Comparison of ENCODE assay signal across 25 mouse cellular contexts in genomic region chrX:167783526-167783925, GRCm38 (mm10).
DNase-seq lines count a peak whose midpoint lies in the region; ATAC-seq and TF ChIP-seq lines count a peak whose summit lies in the region.
"Had no signal": no experiment of that assay in that cellular context is flagged by ENCODE, and none has a peak within 500 bp of the region (broad histone marks: within the 10 kb centered on the region; RNA-seq: fewer than 3 reads in every experiment).

No protein-coding gene starts in this region.

- no peaks in the 10 kb centered on the region for H3K4me1 ChIP-seq in midbrain, embryonic 14.5 days (ENCODE audit: control insufficient read depth, insufficient read depth, low read length)
- no peaks in the 10 kb centered on the region for H3K4me1 ChIP-seq in neural tube, embryonic 15.5 days
- H3K4me1 ChIP-seq in heart, embryonic 10.5 days = no peaks in the 10 kb centered on the region
- no peaks in the 10 kb centered on the region for H3K4me1 ChIP-seq in thymus, adult 2 months (replicated peaks; ENCODE audit: control insufficient read depth, insufficient read depth, low read length)

- H3K9ac ChIP-seq in midbrain, embryonic 14.5 days (replicated peaks; ENCODE audit: low read length) = no peak overlapping the region
- H3K9ac ChIP-seq in neural tube, embryonic 15.5 days (replicated peaks) = no peak overlapping the region

- H3K27ac ChIP-seq in midbrain, embryonic 14.5 days (replicated peaks; ENCODE audit: low read depth, low read length) = no peak overlapping the region
- no peak overlapping the region for H3K27ac ChIP-seq in neural tube, embryonic 15.5 days (replicated peaks)
- H3K27ac ChIP-seq in heart, embryonic 10.5 days = no peak overlapping the region
- H3K27ac ChIP-seq in thymus, adult 2 months (ENCODE audit: control insufficient read depth, insufficient read depth, low read length) = no peak overlapping the region

- no peaks in the 10 kb centered on the region for H3K36me3 ChIP-seq in midbrain, embryonic 14.5 days (ENCODE audit: control insufficient read depth, insufficient read depth, low read length)
- no peaks in the 10 kb centered on the region for H3K36me3 ChIP-seq in neural tube, embryonic 15.5 days
- no peaks in the 10 kb centered on the region for H3K36me3 ChIP-seq in heart, embryonic 10.5 days
- H3K36me3 ChIP-seq in thymus, adult 2 months (ENCODE audit: control insufficient read depth, insufficient read depth, low read length) = no peaks in the 10 kb centered on the region
- H3K36me3 ChIP-seq: G1E had no signal

- TF ChIP-seq CTCF in Patski (IDR thresholded peaks at IDR 0.05) = no peak
- TF ChIP-seq CTCF in thymus, adult 2 months (IDR thresholded peaks at IDR 0.05; ENCODE audit: borderline replicate concordance, control insufficient read depth, extremely low read depth, insufficient read depth, low read length, poor library complexity) = no peak

- POLR2A ChIA-PET in Patski (lab: Charles Lee) = no interaction called here

- DNase-seq in 3134 (ENCODE audit: extremely low read depth, insufficient read length, low spot score) = peak; percentile 3
- peak; percentile 65 for DNase-seq in 3T3-L1 (ENCODE audit: low read depth, low spot score)
- peak; percentile 55 for DNase-seq in Muller cell, postnatal 12 days (ENCODE audit: inconsistent ontology term)
- peak; percentile 13 for DNase-seq in Patski (ENCODE audit: low read depth, low spot score)
- DNase-seq in midbrain, embryonic 14.5 days = no peak
- DNase-seq in heart, embryonic 10.5 days (ENCODE audit: low spot score) = no peak
- DNase-seq in thymus, adult 2 months = no peak
- DNase-seq: adrenal gland, adult 2 months; adrenal gland, adult 8-10 months; adrenal gland, postnatal 10 days; adrenal gland, postnatal 14 days; adrenal gland, postnatal 25 days; adrenal gland, postnatal 36 days; B cell, adult 2 months; cerebellum, adult 11 months; cerebellum, adult 11-12 months; cerebellum, adult 18-20 months; cerebellum, adult 2 months; cerebellum, adult 8-10 months; cerebellum, adult 9-10 months had no signal

- CTCF ChIA-PET in Patski (lab: Charles Lee) = interaction anchor here (1.4 kb wide), 1 partner anchor 31 kb away, joined by 3 read pairs; no protein-coding TSS in a partner anchor

- no peaks in the 10 kb centered on the region for H3K9me3 ChIP-seq in midbrain, embryonic 14.5 days (ENCODE audit: control insufficient read depth, low read length)
- no peaks in the 10 kb centered on the region for H3K9me3 ChIP-seq in neural tube, embryonic 15.5 days (replicated peaks)
- no peaks in the 10 kb centered on the region for H3K9me3 ChIP-seq in heart, embryonic 10.5 days
- H3K9me3 ChIP-seq: G1E had no signal

- no peak overlapping the region for H3K4me2 ChIP-seq in midbrain, embryonic 14.5 days (ENCODE audit: low read length)
- H3K4me2 ChIP-seq in neural tube, embryonic 15.5 days = no peak overlapping the region

- H3K27me3 ChIP-seq in Patski = peaks cover 7% of the 10 kb centered on the region
- H3K27me3 ChIP-seq in midbrain, embryonic 14.5 days (ENCODE audit: control insufficient read depth, insufficient read depth, low read length) = peaks cover 2% of the 10 kb centered on the region
- peaks cover 13% of the 10 kb centered on the region; the same call in 1 of the 2 replicates for H3K27me3 ChIP-seq in neural tube, embryonic 15.5 days (replicated peaks)
- 0 out of 2 replicates have a peak, but pooled peaks cover 6% of the 10 kb centered on the region for H3K27me3 ChIP-seq in heart, embryonic 10.5 days (ENCODE audit: insufficient read depth, poor library complexity, severe bottlenecking)
- H3K27me3 ChIP-seq in thymus, adult 2 months (ENCODE audit: control insufficient read depth, insufficient read depth, low read length) = no peaks in the 10 kb centered on the region
- H3K27me3 ChIP-seq: CH12.LX had no signal

- in situ Hi-C loops in Patski (cut with MboI; ENCODE audit: low pct_unique_long_range_greater_than_20kb) = no loop called here

- TF ChIP-seq POLR2A in thymus, adult 2 months (IDR thresholded peaks at IDR 0.05; ENCODE audit: control insufficient read depth, extremely low read depth, insufficient read depth, low read length, poor library complexity) = no peak

- no peak overlapping the region for H3K4me3 ChIP-seq in midbrain, embryonic 14.5 days (replicated peaks; ENCODE audit: low read depth, low read length)
- no peak overlapping the region for H3K4me3 ChIP-seq in neural tube, embryonic 15.5 days (replicated peaks)
- H3K4me3 ChIP-seq in heart, embryonic 10.5 days = no peak overlapping the region
- H3K4me3 ChIP-seq in thymus, adult 2 months (ENCODE audit: control insufficient read depth, insufficient read depth, low read length) = no peak overlapping the region

- no peak for ATAC-seq in Patski
- no peak for ATAC-seq in midbrain, embryonic 14.5 days (ENCODE audit: low FRiP score, low TSS enrichment)
- ATAC-seq in neural tube, embryonic 15.5 days (ENCODE audit: low FRiP score) = no peak
- ATAC-seq: activated CD4-positive, CD25-positive, alpha-beta regulatory T cell, adult 4 months; CD4-positive, CD25-positive, alpha-beta regulatory T cell, adult 4 months had no signal

Comparison
In these comparisons a context has a peak if more than half of its experiments do, and no peak if none do; other contexts are left out.
1. DNase-seq: peak in 3134 (single experiment), 3T3-L1 (single experiment), Muller cell, postnatal 12 days (single experiment) and Patski (single experiment); none in midbrain, embryonic 14.5 days (single experiment), heart, embryonic 10.5 days (single experiment) and thymus, adult 2 months (single experiment).